Mouse (Mus musculus) right cerebral cortex, postnatal 4 days (tissue): ENCODE data around the gene Itga8.
A peak's percentile ranks its signal among the peaks of the same experiment; 100 is the strongest.

Source experiments
- DNase-seq: peaks from one replicate; pipeline ENCODE4 v3.0.0-alpha.2; 2022

Itga8 gene

GRCm38 (mm10) chr2:12301431-12302170 lies at the start of gene Itga8:
TSS of gene Itga8 (minus strand) at chr2:12301922.
- DNase-seq = peak; percentile 91

- no peak for DNase-seq
Measured at GRCm38 (mm10) chr2:12348914-12349313, 47.2 kb upstream of the Itga8 start.

GRCm38 (mm10) chr2:12331962-12332361 lies 30.2 kb upstream of the Itga8 start:
- no peak for DNase-seq

- DNase-seq = no peak
Measured at GRCm38 (mm10) chr2:12329620-12330019, 27.9 kb upstream of the Itga8 start.

GRCm38 (mm10) chr2:12329068-12329407 lies 27.3 kb upstream of the Itga8 start:
- no peak for DNase-seq

GRCm38 (mm10) chr2:12328355-12329067 lies 26.8 kb upstream of the Itga8 start:
- DNase-seq = no peak

- no peak for DNase-seq
Measured at GRCm38 (mm10) chr2:12327691-12328354, 26.1 kb upstream of the Itga8 start.

GRCm38 (mm10) chr2:12327216-12327615 lies 25.5 kb upstream of the Itga8 start:
- peak; percentile 21 for DNase-seq

GRCm38 (mm10) chr2:12325868-12326267 lies 24.1 kb upstream of the Itga8 start:
- no peak for DNase-seq

GRCm38 (mm10) chr2:12325417-12325816 lies 23.7 kb upstream of the Itga8 start:
- DNase-seq = no peak

- DNase-seq = no peak
Measured at GRCm38 (mm10) chr2:12320914-12321313, 19.2 kb upstream of the Itga8 start.

GRCm38 (mm10) chr2:12318715-12319114 lies 17.0 kb upstream of the Itga8 start:
- no peak for DNase-seq

- DNase-seq = no peak
Measured at GRCm38 (mm10) chr2:12318036-12318435, 16.3 kb upstream of the Itga8 start.

- no peak for DNase-seq
Measured at GRCm38 (mm10) chr2:12317343-12317742, 15.6 kb upstream of the Itga8 start.

GRCm38 (mm10) chr2:12316361-12316760 lies 14.6 kb upstream of the Itga8 start:
- DNase-seq = no peak

- no peak for DNase-seq
Measured at GRCm38 (mm10) chr2:12314028-12314427, 12.3 kb upstream of the Itga8 start.

GRCm38 (mm10) chr2:12308466-12308865 lies 6.7 kb upstream of the Itga8 start:
- DNase-seq = no peak

GRCm38 (mm10) chr2:12307311-12307710 lies 5.6 kb upstream of the Itga8 start:
- no peak for DNase-seq

- DNase-seq = no peak
Measured at GRCm38 (mm10) chr2:12305064-12305650, 3.4 kb upstream of the Itga8 start.

GRCm38 (mm10) chr2:12300449-12301228 lies 1.1 kb downstream of the Itga8 start:
- no peak for DNase-seq

- no peak for DNase-seq
Measured at GRCm38 (mm10) chr2:12297287-12297686, 4.4 kb downstream of the Itga8 start.

GRCm38 (mm10) chr2:12295150-12295549 lies 6.6 kb downstream of the Itga8 start:
- DNase-seq = no peak

- DNase-seq = no peak
Measured at GRCm38 (mm10) chr2:12294060-12294459, 7.7 kb downstream of the Itga8 start.
